In the genomic region with DNA sequence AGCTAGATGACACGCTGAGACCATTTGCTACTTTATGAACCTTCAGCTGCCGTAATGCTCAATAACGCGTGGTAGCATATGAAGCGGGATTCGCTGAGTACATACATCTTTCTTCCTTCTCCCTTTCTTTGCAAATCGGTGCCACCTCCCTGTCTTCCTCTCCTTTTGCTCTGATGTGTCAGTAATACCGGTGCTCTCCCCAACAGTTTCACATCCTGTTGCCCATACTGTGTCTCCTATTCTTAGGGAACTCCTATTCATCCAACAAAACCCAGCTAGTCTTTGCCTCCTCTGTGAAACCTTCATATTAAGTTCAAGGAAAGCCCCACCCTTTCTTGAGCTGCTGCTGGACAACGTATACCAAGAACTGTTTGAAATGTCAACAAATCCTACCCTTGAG, we compare ENCODE assay signal across 16 mouse cellular contexts.
DNase-seq lines count a peak whose midpoint lies in the region; TF ChIP-seq lines count a peak whose summit lies in the region.
"Had no signal": no experiment of that assay in that cellular context is flagged by ENCODE, and none has a peak within 500 bp of the region (broad histone marks: within the 10 kb centered on the region; RNA-seq: fewer than 3 reads in every experiment).

No protein-coding gene starts in this region.

- DNase-seq in heart, adult 11 months: peak; percentile 73
- no peak for DNase-seq in heart, embryonic 10.5 days (ENCODE audit: low spot score)
- DNase-seq in CH12.LX (ENCODE audit: extremely low read depth): peak; percentile 29
- DNase-seq in forebrain, embryonic 10.5 days (ENCODE audit: extremely low spot score, low spot score): no peak
- DNase-seq: adrenal gland, adult 2 months; adrenal gland, adult 8-10 months; adrenal gland, postnatal 10 days; adrenal gland, postnatal 14 days; adrenal gland, postnatal 25 days; adrenal gland, postnatal 36 days; B cell, adult 2 months; cerebellum, adult 11 months; cerebellum, adult 11-12 months; cerebellum, adult 18-20 months; cerebellum, adult 2 months had no signal

- no peaks in the 10 kb centered on the region for H3K9me3 ChIP-seq in heart, embryonic 10.5 days
- no peaks in the 10 kb centered on the region for H3K9me3 ChIP-seq in CH12.LX (replicated peaks; ENCODE audit: low read length)
- H3K9me3 ChIP-seq in forebrain, embryonic 10.5 days: no peaks in the 10 kb centered on the region
- H3K9me3 ChIP-seq: G1E had no signal

- H3K4me1 ChIP-seq in heart, embryonic 10.5 days: no peaks in the 10 kb centered on the region
- peaks cover 6 to 36% of the 10 kb centered on the region in 2 experiments for H3K4me1 ChIP-seq in CH12.LX (ENCODE audit: control insufficient read depth in 1 of 2, insufficient read depth in 2 of 2)
- H3K4me1 ChIP-seq in forebrain, embryonic 10.5 days: peaks cover 13% of the 10 kb centered on the region

- no peak for TF ChIP-seq CTCF in CH12.LX (conservative IDR thresholded peaks at IDR 0.05 in 1 of 2, IDR thresholded peaks at IDR 0.05 in 1 of 2; ENCODE audit: low read depth in 2 of 2, low read length in 2 of 2)

- dilution Hi-C loops in CH12.LX (cut with MboI; ENCODE audit: extremely low pct_ligation_motif_present, extremely low pct_unique_long_range_greater_than_20kb, low sequenced_read_pairs): no loop called here

- no peaks in the 10 kb centered on the region for H3K79me2 ChIP-seq in CH12.LX (replicated peaks; ENCODE audit: control insufficient read depth, extremely low read depth, insufficient read depth, poor library complexity, severe bottlenecking)

- no peak overlapping the region for H3K4me3 ChIP-seq in heart, embryonic 10.5 days
- H3K4me3 ChIP-seq in CH12.LX (replicated peaks in 1 of 3; ENCODE audit: low read depth in 2 of 3, low read length in 2 of 3, poor library complexity in 1 of 3): no peak overlapping the region
- H3K4me3 ChIP-seq in forebrain, embryonic 10.5 days: no peak overlapping the region

- in situ Hi-C loops in CH12.LX (cut with MboI; ENCODE audit: low pct_ligation_motif_present, low pct_unique_long_range_greater_than_20kb, low sequenced_read_pairs): no loop called here

- no peak for TF ChIP-seq RAD21 in CH12.LX (IDR thresholded peaks at IDR 0.05; ENCODE audit: low read depth, low read length)

- TF ChIP-seq EP300 in CH12.LX (IDR thresholded peaks at IDR 0.05; ENCODE audit: low read length): peak; percentile 57

- no peak overlapping the region for H3K9ac ChIP-seq in CH12.LX (ENCODE audit: insufficient read depth, low read depth)

- WGBS in heart, embryonic 10.5 days: 90% methylated on average over 9 of the region's 9 CpGs
- 90% methylated on average over 9 of the region's 9 CpGs for WGBS in forebrain, embryonic 10.5 days

- H3K36me3 ChIP-seq in heart, embryonic 10.5 days: no peaks in the 10 kb centered on the region
- no peaks in the 10 kb centered on the region for H3K36me3 ChIP-seq in CH12.LX (replicated peaks in 1 of 2; ENCODE audit: control insufficient read depth in 1 of 2, insufficient read depth in 1 of 2, low read length in 1 of 2)
- no peaks in the 10 kb centered on the region for H3K36me3 ChIP-seq in forebrain, embryonic 10.5 days (replicated peaks)
- H3K36me3 ChIP-seq: G1E had no signal

- peaks cover 18% of the 10 kb centered on the region; the same call in 1 of the 2 replicates for H3K27me3 ChIP-seq in heart, embryonic 10.5 days (ENCODE audit: insufficient read depth, poor library complexity, severe bottlenecking)
- H3K27me3 ChIP-seq in CH12.LX (replicated peaks): peaks cover 2% of the 10 kb centered on the region
- 0 out of 2 replicates have a peak, but pooled peaks cover 3% of the 10 kb centered on the region for H3K27me3 ChIP-seq in forebrain, embryonic 10.5 days (ENCODE audit: poor library complexity, severe bottlenecking)

- H3K4me2 ChIP-seq in CH12.LX (ENCODE audit: insufficient read depth, low read depth, poor library complexity, severe bottlenecking): no peak overlapping the region

- H3K27ac ChIP-seq in heart, embryonic 10.5 days: no peak overlapping the region
- no peak overlapping the region for H3K27ac ChIP-seq in CH12.LX (ENCODE audit: insufficient read depth, low read depth)
- H3K27ac ChIP-seq in forebrain, embryonic 10.5 days: no peak overlapping the region

- TF ChIP-seq POLR2A in CH12.LX (IDR thresholded peaks at IDR 0.05; ENCODE audit: low read depth, low read length): no peak

TF ChIP-seq in CH12.LX, 34 proteins besides CTCF, POLR2A, EP300 and RAD21:
- no peak for TF ChIP-seq ZKSCAN1 (IDR thresholded peaks at IDR 0.05; ENCODE audit: borderline replicate concordance, low read depth, low read length)
- TF ChIP-seq IRF4 (IDR thresholded peaks at IDR 0.05; ENCODE audit: low read depth, low read length): peak; percentile 86

Comparison
In these comparisons a context has a peak if more than half of its experiments do, and no peak if none do; other contexts are left out.
1. DNase-seq: peak in heart, adult 11 months (single experiment) and CH12.LX (single experiment); none in heart, embryonic 10.5 days (single experiment) and forebrain, embryonic 10.5 days (single experiment).